Mouse (Mus musculus) olfactory bulb, adult 2 months (tissue): ENCODE measurements around the gene Muc13. TPM values are rescaled to one million over a fixed set of nuclear protein-coding genes. Genes with fewer than 3 reads are reported as not detected.

ENCODE experiments used
- H3K27ac ChIP-seq: fragments of 200-500 bp; 2 replicates; pipeline ENCODE4 v1.5.1; 2012; ENCODE audit warnings: low read depth, low read length; ENCODE audit not compliant: insufficient read depth
- H3K4me1 ChIP-seq: fragments of 200-500 bp; 2 replicates; pipeline ENCODE4 v1.6.1; 2012; ENCODE audit warnings: low read length; ENCODE audit not compliant: control insufficient read depth, insufficient read depth
- H3K4me3 ChIP-seq: fragments of 200-500 bp; 2 replicates; pipeline ENCODE4 v1.5.1; 2012; ENCODE audit warnings: mild to moderate bottlenecking, low read depth, low read length, moderate library complexity; ENCODE audit not compliant: insufficient read depth
- CTCF ChIP-seq: fragments of 200-500 bp; IDR thresholded peaks from 2 replicates; pipeline ENCODE4 v1.5.1; 2012; ENCODE audit warnings: low read depth, mild to moderate bottlenecking, low read length, moderate library complexity; ENCODE audit not compliant: insufficient read depth
- POLR2A ChIP-seq: fragments of 200-500 bp; IDR thresholded peaks from 2 replicates; pipeline ENCODE4 v1.6.1; 2012; ENCODE audit warnings: mild to moderate bottlenecking, low read depth, low read length, moderate library complexity; ENCODE audit not compliant: insufficient read depth
- WGBS: fragments of 180-500 bp; shearing (Covaris S2); methylation state at CpG from one replicate; pipeline ENCODE4 v1.1.7; 2018; 5-methylcytosine and 5-hydroxymethylcytosine counted together
- polyA plus RNA-seq: library from polyadenylated mRNA; stranded (reverse); fragments of >200 nt; gene quantifications from 2 replicates; pipeline ENCODE4 v1.2.4, GENCODE M21; 2012; ENCODE audit warnings: low replicate concordance; ENCODE audit not compliant: missing spikeins, insufficient read depth, insufficient read length

Muc13 gene
- polyA plus RNA-seq, 1 experiment = not detected

DNA sequence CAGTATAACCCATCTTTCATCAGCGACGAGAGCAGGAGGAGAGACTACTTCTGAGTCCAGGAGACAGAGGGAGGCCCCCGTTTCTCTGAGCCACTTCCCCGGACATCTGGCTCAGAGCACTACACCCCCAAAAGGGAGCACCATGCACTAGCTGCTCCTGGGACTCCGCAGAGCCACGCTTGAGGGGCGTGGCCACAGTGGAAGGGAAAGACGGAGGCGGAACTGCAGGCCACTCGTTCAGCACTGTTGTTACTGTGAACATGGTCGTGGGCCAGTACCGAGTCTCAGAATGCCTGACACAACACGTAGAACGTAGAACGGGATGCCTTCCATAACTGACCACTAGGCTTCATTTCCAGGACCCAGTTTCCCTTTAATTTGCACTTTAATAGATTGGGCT is 27.1 kb upstream of the Muc13 start:
- Histone ChIP-seq H3K27ac (no peak overlapping the region), H3K4me3 (no peak overlapping the region), H3K4me1 (no peaks in the 10 kb centered on the region)
- no peak for TF ChIP-seq POLR2A
- no peak for TF ChIP-seq CTCF
- 80% methylated on average over 15 of the region's 15 CpGs for WGBS

DNA sequence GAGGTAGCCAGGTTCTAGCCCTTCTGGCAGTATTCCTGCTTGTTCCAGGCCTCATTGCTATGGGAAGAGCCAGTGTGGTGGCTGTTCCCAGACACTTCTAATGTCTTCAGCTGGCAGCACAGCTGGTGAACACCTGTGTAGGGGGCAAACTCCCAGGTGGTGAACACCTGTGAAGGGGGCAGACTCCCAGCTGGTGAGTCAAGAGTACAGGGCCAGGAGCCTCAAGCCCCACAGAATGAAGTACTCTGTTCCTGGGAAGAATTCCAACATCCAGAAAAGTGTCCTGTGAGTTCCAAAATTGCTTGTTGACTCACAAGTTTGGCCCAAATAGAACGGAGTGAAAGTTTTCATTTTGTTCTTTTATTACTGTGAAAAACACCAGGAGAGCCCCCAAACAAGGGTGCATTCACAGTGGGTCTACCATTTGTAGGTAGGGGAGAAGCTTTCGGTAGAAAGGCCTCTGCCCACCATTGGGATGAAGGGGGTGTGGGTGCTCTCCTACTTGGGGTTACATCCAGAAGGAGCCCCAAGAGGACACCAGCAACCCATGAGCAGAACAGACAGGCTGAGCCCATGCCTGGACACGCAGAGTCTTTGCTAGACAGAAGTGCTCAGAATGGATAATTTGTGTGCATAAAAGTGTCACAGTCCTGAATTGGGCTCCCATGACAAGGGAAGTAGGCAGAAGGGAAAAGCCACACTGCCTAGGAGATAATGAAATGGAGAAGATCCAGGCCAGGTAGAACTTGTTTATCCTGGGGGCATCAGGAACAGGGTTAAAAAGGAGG is 25.2 kb upstream of the Muc13 start:
- H3K4me3 ChIP-seq = no peak overlapping the region
- WGBS = 77% methylated on average over 3 of the region's 3 CpGs
- TF ChIP-seq POLR2A (no peak), CTCF (no peak)
- H3K27ac ChIP-seq = no peak overlapping the region
- H3K4me1 ChIP-seq = no peaks in the 10 kb centered on the region

DNA sequence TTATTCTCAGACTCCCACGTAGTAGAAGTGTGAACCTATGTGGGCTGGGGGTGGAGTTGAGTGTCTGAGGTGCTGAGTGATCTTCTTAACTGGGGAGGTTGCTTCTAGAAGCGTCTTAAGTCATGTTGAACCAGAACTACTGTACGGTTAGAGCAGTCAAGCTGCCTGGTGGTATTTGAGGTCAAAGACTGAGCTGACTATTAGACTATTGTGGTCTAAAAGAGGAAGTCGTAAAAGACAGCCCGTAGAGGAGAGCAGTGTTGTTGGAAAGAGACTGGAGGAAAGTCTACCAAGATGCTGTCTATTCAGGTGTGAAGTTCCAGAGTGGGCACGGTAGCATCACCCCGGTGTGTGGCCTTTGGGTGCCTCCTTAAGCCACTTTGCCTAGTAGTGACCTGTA is 24.0 kb upstream of the Muc13 start:
- no peaks in the 10 kb centered on the region for H3K4me1 ChIP-seq
- no peak overlapping the region for H3K4me3 ChIP-seq
- TF ChIP-seq POLR2A = no peak
- no peak for TF ChIP-seq CTCF

DNA sequence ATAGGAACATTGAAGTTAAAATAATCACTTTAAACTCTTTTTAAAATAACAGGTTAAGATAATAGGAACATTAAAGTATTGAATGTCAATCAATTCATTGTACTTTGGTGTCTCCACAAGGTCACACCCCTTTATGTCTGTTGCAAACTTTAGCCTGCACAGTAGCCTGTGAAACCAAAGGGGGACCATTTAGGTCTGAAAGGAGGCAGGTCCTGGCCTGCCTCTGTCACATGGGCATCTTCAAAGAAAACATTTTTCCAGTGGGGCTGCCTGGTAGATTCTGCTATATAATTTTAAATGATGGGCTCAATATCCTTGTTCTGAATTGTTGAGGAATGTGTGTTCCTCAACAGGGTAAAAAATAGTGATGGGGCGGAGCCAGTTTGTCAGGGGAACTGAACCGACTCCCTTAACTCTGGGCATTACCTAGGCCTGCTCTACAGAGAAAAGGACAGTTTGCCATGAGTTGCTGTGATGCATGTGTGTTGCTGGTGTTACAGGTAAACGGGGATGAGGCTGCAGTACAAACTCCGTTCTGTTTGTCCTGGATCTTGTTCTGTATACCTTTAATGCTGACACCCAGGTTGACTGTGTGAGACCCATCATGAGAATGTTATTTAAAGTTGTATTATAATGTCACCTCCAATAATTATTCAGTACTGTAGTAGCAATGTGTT is 22.9 kb upstream of the Muc13 start:
- Histone ChIP-seq H3K4me3 (no peak overlapping the region), H3K4me1 (peaks cover under 1% of the 10 kb centered on the region; the same call in 1 of the 2 replicates), H3K27ac (no peak overlapping the region)
- TF ChIP-seq CTCF = no peak
- TF ChIP-seq POLR2A = no peak
- WGBS = 94% methylated on average over 4 of the region's 4 CpGs

More for the DNA sequence above, 24.0 kb upstream of the Muc13 start:
- WGBS = 72% methylated on average over 7 of the region's 7 CpGs
- H3K27ac ChIP-seq = no peak overlapping the region

DNA sequence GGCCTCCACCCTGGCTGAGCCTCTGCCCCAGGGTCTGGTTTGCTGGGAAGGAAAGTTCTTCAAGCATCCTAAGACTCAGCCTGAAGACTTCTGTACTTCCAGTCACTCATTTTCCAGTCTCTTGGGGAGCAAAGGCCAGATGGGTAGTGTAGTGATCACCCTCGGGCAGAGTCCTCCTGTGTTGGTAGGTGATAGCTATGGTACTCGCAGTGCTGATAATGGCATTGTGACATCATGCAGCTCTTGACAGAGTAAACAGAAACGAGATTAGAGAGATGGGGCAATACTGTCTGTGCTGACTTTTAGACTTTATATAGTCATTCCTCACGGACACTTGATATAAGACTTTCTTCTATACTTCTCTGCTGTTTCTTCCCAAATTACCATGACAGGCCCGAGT is 21.0 kb upstream of the Muc13 start:
- WGBS = 92% methylated on average over 5 of the region's 5 CpGs
- H3K27ac ChIP-seq = no peak overlapping the region
- H3K4me1 ChIP-seq = peaks cover 2% of the 10 kb centered on the region; the same call in 1 of the 2 replicates
- TF ChIP-seq CTCF (no peak), POLR2A (no peak)
- H3K4me3 ChIP-seq = no peak overlapping the region

- peaks cover 2% of the 10 kb centered on the region; the same call in 1 of the 2 replicates for H3K4me1 ChIP-seq
Measured at GRCm38 (mm10) chr16:33774972-33775371, 18.9 kb upstream of the Muc13 start.

GRCm38 (mm10) chr16:33775733-33776335 is 18.0 kb upstream of the Muc13 start:
- 100% methylated on average over 1 of the region's 1 CpGs for WGBS
- Histone ChIP-seq H3K4me1 (peaks cover 2% of the 10 kb centered on the region; the same call in 1 of the 2 replicates), H3K27ac (no peak overlapping the region), H3K4me3 (no peak overlapping the region)
- TF ChIP-seq POLR2A (no peak), CTCF (no peak)

More at GRCm38 (mm10) chr16:33774972-33775371, 18.9 kb upstream of the Muc13 start:
- 56% methylated on average over 3 of the region's 3 CpGs for WGBS
- TF ChIP-seq CTCF (no peak), POLR2A (no peak)
- Histone ChIP-seq H3K4me3 (no peak overlapping the region), H3K27ac (no peak overlapping the region)

DNA sequence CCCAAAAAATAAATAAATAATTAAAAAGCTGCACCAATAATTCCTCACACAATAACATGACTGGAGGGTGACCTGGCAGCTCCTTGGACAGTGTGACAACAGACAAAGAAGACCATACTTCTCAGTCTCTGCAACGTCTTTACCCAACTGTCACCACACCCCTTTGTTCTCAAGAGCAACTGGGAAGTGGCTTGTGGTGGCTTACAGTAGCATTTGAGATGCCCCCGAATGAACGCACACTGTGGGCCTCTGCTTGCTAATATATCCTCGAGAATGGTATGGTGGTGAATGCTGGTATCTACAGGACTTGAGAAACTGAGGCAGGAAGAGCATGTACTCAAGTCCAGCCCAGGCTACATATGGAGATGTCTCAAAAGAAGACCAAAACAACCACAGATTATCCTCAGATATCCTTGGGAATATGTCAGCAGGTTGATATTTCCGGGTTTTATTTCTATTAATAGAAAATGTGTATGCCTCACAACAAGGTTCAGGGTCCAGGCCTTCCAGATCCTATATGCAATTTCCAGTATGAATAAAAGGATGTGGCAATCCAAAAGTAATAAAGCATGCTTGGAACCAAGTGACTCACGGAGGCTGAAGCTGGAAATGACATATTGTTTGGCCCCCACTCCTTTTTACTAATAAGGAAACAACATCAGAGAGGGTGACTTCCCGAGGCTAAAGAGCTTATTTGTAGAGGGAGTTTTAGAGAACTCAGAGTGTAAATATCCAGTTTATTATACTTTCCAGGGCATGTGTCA is 16.9 kb upstream of the Muc13 start:
- H3K4me3 ChIP-seq = no peak overlapping the region
- TF ChIP-seq POLR2A (no peak), CTCF (no peak)
- 76% methylated on average over 7 of the region's 7 CpGs for WGBS

DNA sequence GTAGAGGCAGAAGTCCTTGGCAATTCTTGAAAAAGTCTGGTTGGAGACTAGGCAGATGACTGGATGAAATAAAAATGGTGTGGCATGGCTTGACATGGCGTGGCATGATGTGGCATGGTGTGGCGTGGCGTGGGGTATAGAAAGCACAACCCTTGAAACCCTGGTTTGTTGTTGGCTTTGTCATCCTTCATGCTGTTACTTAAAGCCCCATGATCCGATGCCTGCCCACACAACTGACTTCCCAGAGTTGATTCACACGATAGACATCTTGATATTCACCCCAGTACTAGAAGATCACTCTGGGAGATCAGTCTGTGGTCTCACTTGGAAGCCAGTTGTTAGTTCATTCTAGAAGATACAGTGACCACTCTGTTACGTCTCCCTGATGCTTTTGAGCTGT is 16.2 kb upstream of the Muc13 start:
- H3K4me1 ChIP-seq = peaks cover 2% of the 10 kb centered on the region; the same call in 1 of the 2 replicates
- H3K27ac ChIP-seq = no peak overlapping the region
- no peak for TF ChIP-seq POLR2A
- no peak for TF ChIP-seq CTCF
- WGBS = 90% methylated on average over 6 of the region's 6 CpGs
- no peak overlapping the region for H3K4me3 ChIP-seq

More for the DNA sequence above, 16.9 kb upstream of the Muc13 start:
- Histone ChIP-seq H3K27ac (no peak overlapping the region), H3K4me1 (peaks cover 2% of the 10 kb centered on the region; the same call in 1 of the 2 replicates)
